Mouse (Mus musculus) gastrocnemius, postnatal 36 days (tissue): ENCODE results near the gene Trpm3. TPM values are rescaled to one million over a fixed set of nuclear protein-coding genes. Genes with fewer than 3 reads are reported as not detected.

Experiments
- DNase-seq, 2 experiments: peaks; one replicate each; pipeline ENCODE4 v3.0.0; 2022
- intact Hi-C: fragments of 180-260 bp; cut with DNase I; formaldehyde crosslinking; loops from one replicate; pipeline ENCODE4 v1.15.1; 2025
- total RNA-seq, 2 experiments: library from RNA; stranded (reverse); gene quantifications; 2 replicates each; pipeline ENCODE4 v1.2.3; 2021

Gene Trpm3
- total RNA-seq, 2 experiments from 2014 or later: 0.71 to 0.86 TPM

GRCm38 (mm10) chr19:22615367-22615766 is 476.5 kb downstream of the Trpm3 start:
- DNase-seq: no peak
- intact Hi-C loops: no loop called here

DNA sequence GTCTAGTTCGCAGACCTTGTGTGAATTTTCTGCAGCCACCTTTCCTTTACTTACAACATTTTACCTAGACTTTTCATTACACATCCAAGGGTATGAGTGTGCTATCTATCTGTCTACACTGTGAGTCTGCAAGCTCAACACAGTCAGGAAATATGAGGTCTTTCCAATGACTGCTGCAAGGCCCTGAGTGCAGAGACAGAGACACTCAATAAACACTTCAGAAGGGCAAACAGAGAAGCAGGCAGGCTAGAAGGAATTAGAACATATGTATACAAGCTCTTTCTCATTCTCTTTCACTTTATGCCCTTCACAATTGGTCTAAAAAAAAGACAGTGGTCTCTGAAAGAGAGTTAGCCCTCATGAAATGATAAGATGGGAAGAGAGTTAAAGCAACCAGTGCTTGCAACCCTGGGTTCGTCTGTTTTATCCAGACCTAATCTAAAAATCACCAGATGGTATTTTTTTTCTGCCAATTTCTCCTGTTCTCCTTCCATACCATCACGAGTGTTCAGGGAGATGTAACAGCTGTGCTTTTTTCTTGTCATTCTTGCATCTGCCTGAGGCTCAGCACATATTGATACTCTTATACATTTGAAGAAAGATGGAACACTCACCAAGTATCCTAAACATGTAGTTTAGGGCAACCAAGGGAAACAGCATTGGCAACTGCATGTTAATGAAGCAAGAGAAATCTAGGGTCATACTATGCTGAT is 486.1 kb downstream of the Trpm3 start:
- DNase-seq: no peak
- intact Hi-C loops: no loop called here

- DNase-seq: no peak
- intact Hi-C loops: no loop called here
These were observed 490.0 kb downstream of the Trpm3 start for GRCm38 (mm10) chr19:22628878-22629277.

DNA sequence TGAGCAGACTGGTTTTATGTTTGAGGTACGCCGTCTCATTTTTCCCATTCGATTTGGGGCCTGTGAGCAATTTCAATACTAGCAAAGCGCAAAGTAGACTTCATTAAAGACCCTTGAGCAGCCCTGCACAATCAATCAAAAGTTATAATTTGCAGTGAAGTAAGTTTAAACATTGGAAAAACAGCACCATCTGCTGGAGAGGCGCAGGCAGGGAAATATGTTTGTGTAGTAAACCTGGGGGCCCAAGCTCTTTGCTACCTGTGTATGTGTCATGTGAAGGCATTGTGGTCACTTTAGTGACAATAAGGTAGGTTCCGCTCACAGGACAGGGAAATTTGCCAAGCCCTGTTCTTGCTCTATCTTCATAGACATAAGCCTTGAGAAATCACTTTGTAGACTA is 492.5 kb downstream of the Trpm3 start:
- DNase-seq: peak in 1 of 2 experiments; percentile 13
- intact Hi-C loops: loop anchor here (10.0 kb wide), 1 partner anchor 297 kb away; no protein-coding TSS in a partner anchor

DNA sequence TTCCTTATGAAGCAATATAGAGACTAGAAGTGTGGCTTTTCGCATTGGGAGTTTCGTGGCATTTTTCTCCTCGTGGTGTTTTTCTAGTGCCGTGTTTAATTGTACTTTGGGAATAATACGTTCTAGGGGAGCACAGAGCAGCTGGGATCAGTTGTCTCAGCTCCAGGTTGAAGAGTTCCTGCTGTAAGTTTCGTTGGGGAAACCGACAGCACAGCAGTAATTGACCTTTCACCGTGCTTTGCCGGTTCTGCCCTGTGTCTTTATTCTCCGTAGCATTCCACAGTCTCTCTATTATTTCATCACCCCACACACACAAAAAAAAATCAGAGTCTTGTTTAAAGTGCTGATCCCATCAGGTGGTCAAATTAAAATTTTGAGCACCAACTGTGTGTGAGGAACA is 496.8 kb downstream of the Trpm3 start:
- no peak for DNase-seq
- intact Hi-C loops: loop anchor here (10.0 kb wide), 1 partner anchor 301 kb away; no protein-coding TSS in a partner anchor

DNA sequence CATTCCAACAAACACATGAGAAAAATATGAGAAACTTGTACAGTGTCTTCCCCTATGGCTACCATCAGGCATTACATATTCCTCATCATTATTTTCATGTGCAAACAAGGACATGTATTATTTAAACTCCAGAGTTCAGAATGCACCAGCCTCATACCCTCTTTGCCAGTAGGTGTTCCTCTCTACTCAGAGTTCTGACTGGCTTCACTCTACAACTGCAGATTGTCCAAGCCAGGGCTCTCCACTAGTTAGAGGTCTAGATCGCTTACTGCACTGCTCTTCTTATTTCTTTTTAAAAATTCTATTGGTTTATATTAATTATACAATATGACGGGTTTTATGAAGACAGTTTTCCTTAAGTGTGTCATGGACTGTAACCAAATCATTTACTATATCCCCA is 498.9 kb downstream of the Trpm3 start:
- DNase-seq: no peak
- intact Hi-C loops: loop anchor here (10.0 kb wide), 1 partner anchor 303 kb away; no protein-coding TSS in a partner anchor

GRCm38 (mm10) chr19:22638394-22638954 is 499.6 kb downstream of the Trpm3 start:
- DNase-seq: no peak
- intact Hi-C loops: loop anchor here (10.0 kb wide), 1 partner anchor 304 kb away; no protein-coding TSS in a partner anchor

DNA sequence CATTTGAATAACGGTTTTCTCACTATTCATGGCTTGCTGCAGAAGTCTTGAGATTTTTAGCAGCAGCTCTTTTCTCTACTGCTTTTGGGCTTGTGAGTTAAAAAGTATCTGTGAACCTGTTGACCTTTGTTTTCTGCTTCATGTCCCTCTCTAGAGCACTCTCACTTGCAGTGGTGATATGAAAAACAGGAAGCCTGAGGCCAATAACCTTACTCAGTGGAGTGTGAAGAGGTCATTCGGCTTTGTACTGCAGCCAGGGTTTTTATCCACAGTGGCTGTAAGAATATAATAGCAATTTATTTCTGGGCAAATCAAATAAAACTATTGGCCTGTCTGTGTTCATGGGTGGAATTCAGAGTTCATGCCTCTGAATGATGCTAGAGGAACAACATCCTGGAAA is 503.3 kb downstream of the Trpm3 start:
- DNase-seq: no peak
- intact Hi-C loops: no loop called here

DNA sequence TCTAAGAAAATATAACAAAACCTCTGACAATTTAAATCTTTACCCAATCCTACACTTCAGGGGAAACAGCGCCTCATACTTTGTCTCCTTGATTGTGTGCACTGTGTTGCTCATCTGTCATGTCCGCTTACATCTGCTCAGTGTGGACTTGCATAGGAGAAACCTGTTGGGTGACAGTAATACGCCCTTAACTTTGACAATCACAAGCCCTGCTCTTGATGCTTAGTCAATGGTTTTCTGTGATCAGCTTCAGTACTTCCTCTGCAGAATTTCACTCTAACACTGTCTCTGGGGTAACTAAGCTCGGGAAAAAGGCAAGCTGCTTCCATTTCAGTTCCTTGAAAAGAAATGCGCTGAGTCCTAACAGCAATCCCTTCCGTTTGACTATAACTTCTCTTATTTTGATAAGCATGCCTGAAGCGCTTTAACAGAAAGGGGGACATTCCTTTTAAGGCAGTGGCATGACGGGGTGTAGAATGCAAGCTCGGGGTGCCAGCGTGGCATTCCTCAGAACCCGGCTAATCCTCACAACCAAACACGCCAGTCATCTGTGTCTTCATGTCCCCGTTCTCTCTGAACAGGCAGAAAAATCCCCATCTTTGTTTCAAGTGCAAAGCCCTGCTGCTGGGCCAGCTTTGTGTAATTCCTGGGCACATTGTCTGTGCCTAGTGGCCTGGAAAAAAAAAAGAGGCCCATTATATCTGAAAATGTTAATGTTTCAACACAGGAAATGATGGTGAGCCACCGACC is 517.8 kb downstream of the Trpm3 start:
- intact Hi-C loops: no loop called here
- no peak for DNase-seq

- no peak for DNase-seq
- intact Hi-C loops: no loop called here
These were observed 518.4 kb downstream of the Trpm3 start for GRCm38 (mm10) chr19:22657251-22657650.

GRCm38 (mm10) chr19:22665401-22665800 is 526.6 kb downstream of the Trpm3 start:
- intact Hi-C loops: no loop called here
- DNase-seq: no peak

GRCm38 (mm10) chr19:22670222-22670621 is 531.4 kb downstream of the Trpm3 start:
- no peak for DNase-seq
- intact Hi-C loops: no loop called here

DNA sequence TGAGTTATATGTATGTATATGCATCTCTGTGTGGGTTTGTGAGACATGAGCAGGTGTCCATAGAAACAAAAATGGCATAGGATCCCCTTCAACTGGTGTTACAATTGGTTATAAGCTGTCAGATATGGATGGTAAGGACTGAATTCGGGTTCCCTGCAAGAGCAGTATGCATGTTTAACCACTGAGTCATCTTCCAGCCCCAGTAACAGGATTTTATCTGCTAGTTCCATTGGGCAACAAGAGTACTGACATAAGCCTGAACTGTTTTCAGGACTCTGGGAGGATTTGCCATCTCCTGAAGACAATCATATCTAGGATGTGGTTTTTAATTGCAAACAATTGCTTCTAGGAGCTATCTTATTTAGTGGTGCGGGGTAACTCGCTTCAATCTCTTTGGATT is 534.0 kb downstream of the Trpm3 start:
- DNase-seq: no peak
- intact Hi-C loops: no loop called here

DNA sequence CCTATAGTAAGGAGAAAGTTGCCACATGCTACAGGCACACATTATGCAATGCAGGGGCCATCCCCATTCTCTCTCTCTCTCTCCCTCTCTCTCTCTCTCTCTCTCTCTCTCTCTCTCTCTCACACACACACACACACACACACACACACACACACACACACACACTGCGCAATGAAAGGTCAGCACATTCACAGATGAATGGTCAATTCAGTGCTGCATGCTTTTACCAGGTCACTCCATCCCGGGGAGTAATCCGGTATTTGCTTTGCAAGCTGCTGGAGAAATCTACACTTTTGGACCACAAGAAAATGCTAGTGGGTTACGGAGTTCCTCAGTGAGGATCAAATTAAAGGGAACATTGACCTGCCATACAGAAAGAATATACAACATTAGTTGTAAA is 537.4 kb downstream of the Trpm3 start:
- no peak for DNase-seq
- intact Hi-C loops: no loop called here

GRCm38 (mm10) chr19:22682238-22682637 is 543.4 kb downstream of the Trpm3 start:
- no peak for DNase-seq
- intact Hi-C loops: no loop called here

DNA sequence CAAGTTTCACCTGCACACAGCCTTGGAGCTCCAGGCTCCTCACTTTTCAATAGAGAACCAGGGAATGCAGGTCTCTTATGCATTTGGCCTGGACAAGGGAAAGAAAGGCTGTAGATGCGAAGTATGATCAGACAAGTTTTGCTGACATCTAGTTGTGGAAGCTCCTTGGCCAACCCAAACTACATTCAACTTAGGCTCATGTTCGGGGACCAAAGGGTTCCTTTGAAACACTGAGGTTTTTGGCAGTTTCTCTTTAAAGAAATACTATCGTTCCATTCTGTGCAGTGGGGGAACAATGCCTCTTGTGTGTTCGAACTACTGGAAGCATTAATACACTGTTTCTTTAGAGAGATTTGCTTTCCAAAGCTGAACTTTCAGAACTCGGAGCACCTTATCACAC is 553.1 kb downstream of the Trpm3 start:
- no peak for DNase-seq
- intact Hi-C loops: no loop called here

DNA sequence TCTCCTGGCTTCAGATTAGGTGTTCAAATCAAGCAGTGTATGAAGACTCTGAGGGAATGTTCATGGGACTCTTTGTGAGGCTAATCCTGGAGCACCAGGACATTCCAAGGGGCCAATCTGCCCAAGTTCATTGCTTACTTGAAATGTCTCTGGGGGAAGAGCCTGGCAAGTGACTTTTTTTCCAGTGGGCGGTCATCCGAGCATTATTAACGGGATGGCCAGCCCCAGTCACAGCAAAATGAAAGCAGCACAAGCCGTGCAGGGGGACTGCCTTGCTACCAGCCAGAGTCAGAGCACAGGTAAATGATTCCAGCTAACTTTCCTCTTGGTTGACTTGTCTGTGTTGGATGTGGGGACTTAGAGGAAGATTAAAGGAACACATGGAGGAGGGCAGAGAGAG is 553.7 kb downstream of the Trpm3 start:
- DNase-seq: peak in 1 of 2 experiments; percentile 3
- intact Hi-C loops: no loop called here

DNA sequence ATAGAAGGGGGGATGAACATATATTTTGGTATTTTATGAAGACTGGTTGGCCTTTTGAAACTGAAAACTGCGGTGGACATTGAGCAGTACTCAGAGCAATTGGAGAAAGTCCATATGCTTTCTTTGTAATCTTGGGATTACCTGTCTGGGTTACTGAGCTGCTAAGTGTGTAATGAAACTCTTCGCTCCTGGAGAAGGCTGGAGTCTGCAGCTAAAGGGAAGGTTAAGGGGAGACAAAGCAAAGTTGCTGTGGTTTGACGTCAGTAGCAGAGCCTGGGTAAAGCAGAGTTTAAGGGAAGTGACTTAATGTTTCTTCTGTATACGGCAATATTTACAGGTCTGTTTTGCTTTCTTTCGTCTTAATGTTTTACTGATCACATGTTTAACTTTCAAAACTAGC is 554.1 kb downstream of the Trpm3 start:
- DNase-seq: no peak
- intact Hi-C loops: no loop called here

DNA sequence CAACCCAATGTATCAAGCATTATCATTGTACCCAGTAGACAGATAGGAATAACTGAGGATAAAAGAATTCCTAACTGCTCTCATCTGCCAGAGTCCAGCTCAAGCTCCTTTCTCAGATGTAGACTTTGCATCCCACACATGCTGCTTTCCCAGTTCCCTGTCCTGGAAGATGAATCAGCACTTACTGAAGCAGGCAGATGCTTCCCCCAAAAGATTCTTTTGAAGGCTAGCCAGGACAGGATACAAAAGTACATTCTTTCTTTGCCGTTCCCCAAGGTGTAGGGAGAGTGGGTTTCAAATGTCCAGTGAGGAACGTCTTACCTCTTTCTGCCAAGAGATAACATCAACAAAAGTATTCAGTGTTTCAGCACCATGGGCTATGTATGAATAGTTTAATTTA is 556.6 kb downstream of the Trpm3 start:
- intact Hi-C loops: no loop called here
- no peak for DNase-seq

DNA sequence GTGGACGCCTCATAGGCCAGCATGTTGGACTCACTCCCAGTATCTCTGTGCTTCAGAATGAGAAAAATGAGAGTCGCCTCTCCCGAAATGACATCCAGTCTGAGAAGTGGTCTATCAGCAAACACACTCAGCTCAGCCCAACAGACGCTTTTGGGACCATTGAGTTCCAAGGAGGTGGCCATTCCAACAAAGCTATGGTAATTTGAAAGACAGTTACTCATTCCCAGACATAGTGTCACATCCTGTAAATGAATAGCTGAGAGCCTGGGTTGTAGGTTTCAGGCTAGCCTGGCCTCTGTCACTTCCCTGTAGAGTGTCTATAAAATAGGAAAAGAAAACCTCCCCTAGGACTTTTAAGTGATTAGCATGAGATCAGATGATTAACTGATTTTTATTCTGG is 559.9 kb downstream of the Trpm3 start:
- intact Hi-C loops: no loop called here
- DNase-seq: no peak

- no peak for DNase-seq
- intact Hi-C loops: no loop called here
These were observed 562.2 kb downstream of the Trpm3 start for GRCm38 (mm10) chr19:22700871-22701651.
